Mouse (Mus musculus) cerebellum, adult 11 months (tissue): ENCODE measurements at regions not wholly inside any gene's neighbourhood (a gene's known extent, or its start where the extent isn't known, plus 50 kb on each side); places are given as distances from the start of the nearest gene placed in this dataset.
A peak's percentile ranks its signal among the peaks of the same experiment; 100 is the strongest.

Experiments
- DNase-seq: peaks from one replicate; pipeline ENCODE4 v3.0.0; 2022

GRCm38 (mm10) chr11:19679041-19679440, 245.1 kb upstream of the Spred2 start:
- DNase-seq, result no peak

- no peak for DNase-seq
These were observed 244.5 kb upstream of the Spred2 start for GRCm38 (mm10) chr11:19679669-19680068.

GRCm38 (mm10) chr11:19701198-19701597, 223.0 kb upstream of the Spred2 start:
- DNase-seq, result no peak

GRCm38 (mm10) chr11:19708821-19709220, 215.4 kb upstream of the Spred2 start:
- no peak for DNase-seq

- DNase-seq, result no peak
These were observed 214.8 kb upstream of the Spred2 start for GRCm38 (mm10) chr11:19709337-19709736.

GRCm38 (mm10) chr11:19713091-19713490, 211.1 kb upstream of the Spred2 start:
- no peak for DNase-seq

GRCm38 (mm10) chr11:19713597-19713996, 210.6 kb upstream of the Spred2 start:
- DNase-seq, result no peak

GRCm38 (mm10) chr11:19714211-19714610, 210.0 kb upstream of the Spred2 start:
- no peak for DNase-seq

- DNase-seq, result no peak
These were observed 209.1 kb upstream of the Spred2 start for GRCm38 (mm10) chr11:19714888-19715595.

GRCm38 (mm10) chr11:19718165-19718564, 206.0 kb upstream of the Spred2 start:
- DNase-seq, result no peak

GRCm38 (mm10) chr11:19729031-19729430, 195.1 kb upstream of the Spred2 start:
- no peak for DNase-seq

GRCm38 (mm10) chr11:19730747-19731146, 193.4 kb upstream of the Spred2 start:
- DNase-seq, result no peak

- DNase-seq, result no peak
These were observed 188.1 kb upstream of the Spred2 start for GRCm38 (mm10) chr11:19736076-19736475.

GRCm38 (mm10) chr11:19736926-19737325, 187.2 kb upstream of the Spred2 start:
- no peak for DNase-seq

- no peak for DNase-seq
These were observed 186.8 kb upstream of the Spred2 start for GRCm38 (mm10) chr11:19737331-19737730.

- DNase-seq, result no peak
These were observed 186.4 kb upstream of the Spred2 start for GRCm38 (mm10) chr11:19737807-19738206.

GRCm38 (mm10) chr11:19739527-19740151, 184.5 kb upstream of the Spred2 start:
- no peak for DNase-seq

GRCm38 (mm10) chr11:19740562-19740961, 183.6 kb upstream of the Spred2 start:
- DNase-seq, result no peak

- no peak for DNase-seq
These were observed 176.8 kb upstream of the Spred2 start for GRCm38 (mm10) chr11:19747097-19747972.

- DNase-seq, result no peak
These were observed 176.1 kb upstream of the Spred2 start for GRCm38 (mm10) chr11:19747973-19748559.

GRCm38 (mm10) chr11:19758892-19759291, 165.3 kb upstream of the Spred2 start:
- DNase-seq, result no peak

GRCm38 (mm10) chr11:19760861-19761693, 163.1 kb upstream of the Spred2 start:
- peak; percentile 49 for DNase-seq

- no peak for DNase-seq
These were observed 162.5 kb upstream of the Spred2 start for GRCm38 (mm10) chr11:19761694-19761976.
